Mouse (Mus musculus): ENCODE measurements around the gene Hipk1. TPM values are rescaled to one million over a fixed set of nuclear protein-coding genes. Genes with fewer than 3 reads are reported as not detected.

Gene Hipk1
- polyA plus RNA-seq, 1 experiment from 2014 or later = 16.3 TPM

GRCm38 (mm10) chr3:103733799-103734695, 57.3 kb downstream of the Hipk1 start:
- Histone ChIP-seq H3K9ac (peak overlapping the region; percentile 26), H3K4me3 (replicated peaks; ENCODE audit: low read length) (no peak overlapping the region), H3K4me2 (replicated peaks) (peak overlapping the region; percentile 31), H3K27ac (peak overlapping the region; percentile 11), H3K4me1 (replicated peaks; ENCODE audit: control insufficient read depth, insufficient read depth, low read length) (peaks cover 46% of the 10 kb centered on the region), H3K36me3 (replicated peaks; ENCODE audit: control insufficient read depth, insufficient read depth) (no peaks in the 10 kb centered on the region), H3K27me3 (ENCODE audit: control insufficient read depth, insufficient read depth, low read length) (no peaks in the 10 kb centered on the region), H3K9me3 (ENCODE audit: control insufficient read depth, low read length) (no peaks in the 10 kb centered on the region)
- 4% methylated on average over 19 of the region's 19 CpGs for WGBS
- peak; percentile 75 for ATAC-seq (ENCODE audit: low FRiP score)
- DNase-seq (ENCODE audit: low spot score) = peak; percentile 67

GRCm38 (mm10) chr3:103733176-103733575, 58.2 kb downstream of the Hipk1 start:
- no peak overlapping the region for H3K4me2 ChIP-seq (replicated peaks)
- H3K36me3 ChIP-seq (replicated peaks; ENCODE audit: control insufficient read depth, insufficient read depth) = no peaks in the 10 kb centered on the region
- ATAC-seq (ENCODE audit: low FRiP score) = no peak
- no peak overlapping the region for H3K4me3 ChIP-seq (replicated peaks; ENCODE audit: low read length)
- DNase-seq (ENCODE audit: low spot score) = no peak
- no peaks in the 10 kb centered on the region for H3K27me3 ChIP-seq (ENCODE audit: control insufficient read depth, insufficient read depth, low read length)
- no peaks in the 10 kb centered on the region for H3K9me3 ChIP-seq (ENCODE audit: control insufficient read depth, low read length)
- no peak overlapping the region for H3K27ac ChIP-seq
- WGBS = 15% methylated on average over 2 of the region's 2 CpGs
- H3K4me1 ChIP-seq (replicated peaks; ENCODE audit: control insufficient read depth, insufficient read depth, low read length) = peaks cover 46% of the 10 kb centered on the region
- no peak overlapping the region for H3K9ac ChIP-seq

- no peak for ATAC-seq (ENCODE audit: low FRiP score)
- Histone ChIP-seq H3K9ac (no peak overlapping the region), H3K4me1 (replicated peaks; ENCODE audit: control insufficient read depth, insufficient read depth, low read length) (peaks cover 43% of the 10 kb centered on the region), H3K27ac (no peak overlapping the region), H3K36me3 (replicated peaks; ENCODE audit: control insufficient read depth, insufficient read depth) (no peaks in the 10 kb centered on the region), H3K4me2 (replicated peaks) (no peak overlapping the region), H3K9me3 (ENCODE audit: control insufficient read depth, low read length) (no peaks in the 10 kb centered on the region), H3K4me3 (replicated peaks; ENCODE audit: low read length) (no peak overlapping the region), H3K27me3 (ENCODE audit: control insufficient read depth, insufficient read depth, low read length) (no peaks in the 10 kb centered on the region)
- no peak for DNase-seq (ENCODE audit: low spot score)
- 80% methylated on average over 3 of the region's 3 CpGs for WGBS
These were observed 59.2 kb downstream of the Hipk1 start for GRCm38 (mm10) chr3:103732116-103732515.

- no peaks in the 10 kb centered on the region for H3K27me3 ChIP-seq (ENCODE audit: control insufficient read depth, insufficient read depth, low read length)
- 94% methylated on average over 9 of the region's 9 CpGs for WGBS
- H3K4me2 ChIP-seq (replicated peaks) = no peak overlapping the region
- H3K9ac ChIP-seq = no peak overlapping the region
- no peak overlapping the region for H3K27ac ChIP-seq
- H3K36me3 ChIP-seq (replicated peaks; ENCODE audit: control insufficient read depth, insufficient read depth) = no peaks in the 10 kb centered on the region
- no peaks in the 10 kb centered on the region for H3K9me3 ChIP-seq (ENCODE audit: control insufficient read depth, low read length)
- ATAC-seq (ENCODE audit: low FRiP score) = no peak
- peaks cover 29% of the 10 kb centered on the region for H3K4me1 ChIP-seq (replicated peaks; ENCODE audit: control insufficient read depth, insufficient read depth, low read length)
- no peak for DNase-seq (ENCODE audit: low spot score)
- no peak overlapping the region for H3K4me3 ChIP-seq (replicated peaks; ENCODE audit: low read length)
These were observed 61.5 kb downstream of the Hipk1 start for GRCm38 (mm10) chr3:103729850-103730249.

- Histone ChIP-seq H3K4me2 (replicated peaks) (no peak overlapping the region), H3K27me3 (ENCODE audit: control insufficient read depth, insufficient read depth, low read length) (no peaks in the 10 kb centered on the region), H3K36me3 (replicated peaks; ENCODE audit: control insufficient read depth, insufficient read depth) (no peaks in the 10 kb centered on the region), H3K27ac (no peak overlapping the region), H3K9me3 (ENCODE audit: control insufficient read depth, low read length) (no peaks in the 10 kb centered on the region), H3K9ac (no peak overlapping the region), H3K4me1 (replicated peaks; ENCODE audit: control insufficient read depth, insufficient read depth, low read length) (peaks cover 10% of the 10 kb centered on the region), H3K4me3 (replicated peaks; ENCODE audit: low read length) (no peak overlapping the region)
- 47% methylated on average over 2 of the region's 2 CpGs for WGBS
- DNase-seq (ENCODE audit: low spot score) = no peak
- no peak for ATAC-seq (ENCODE audit: low FRiP score)
These were observed 63.5 kb downstream of the Hipk1 start for GRCm38 (mm10) chr3:103727813-103728326.

- no peaks in the 10 kb centered on the region for H3K36me3 ChIP-seq (replicated peaks; ENCODE audit: control insufficient read depth, insufficient read depth)
- no peaks in the 10 kb centered on the region for H3K27me3 ChIP-seq (ENCODE audit: control insufficient read depth, insufficient read depth, low read length)
- ATAC-seq (ENCODE audit: low FRiP score) (no peak), DNase-seq (ENCODE audit: low spot score) (no peak)
- no peak overlapping the region for H3K4me2 ChIP-seq (replicated peaks)
- 42% methylated on average over 3 of the region's 3 CpGs for WGBS
- no peak overlapping the region for H3K27ac ChIP-seq
- no peak overlapping the region for H3K4me3 ChIP-seq (replicated peaks; ENCODE audit: low read length)
- no peak overlapping the region for H3K9ac ChIP-seq
- H3K9me3 ChIP-seq (ENCODE audit: control insufficient read depth, low read length) = no peaks in the 10 kb centered on the region
- peaks cover 8% of the 10 kb centered on the region; the same call in 1 of the 2 replicates for H3K4me1 ChIP-seq (replicated peaks; ENCODE audit: control insufficient read depth, insufficient read depth, low read length)
These were observed 64.7 kb downstream of the Hipk1 start for GRCm38 (mm10) chr3:103726642-103727041.

- DNase-seq (ENCODE audit: low spot score) (no peak), ATAC-seq (ENCODE audit: low FRiP score) (no peak)
- H3K9me3 ChIP-seq (ENCODE audit: control insufficient read depth, low read length) = no peaks in the 10 kb centered on the region
- no peak overlapping the region for H3K4me3 ChIP-seq (replicated peaks; ENCODE audit: low read length)
- no peaks in the 10 kb centered on the region for H3K36me3 ChIP-seq (replicated peaks; ENCODE audit: control insufficient read depth, insufficient read depth)
- no peak overlapping the region for H3K4me2 ChIP-seq (replicated peaks)
- no peak overlapping the region for H3K9ac ChIP-seq
- H3K27me3 ChIP-seq (ENCODE audit: control insufficient read depth, insufficient read depth, low read length) = no peaks in the 10 kb centered on the region
- no peak overlapping the region for H3K27ac ChIP-seq
- WGBS = 53% methylated on average over 3 of the region's 3 CpGs
- H3K4me1 ChIP-seq (replicated peaks; ENCODE audit: control insufficient read depth, insufficient read depth, low read length) = peaks cover 10% of the 10 kb centered on the region; the same call in 1 of the 2 replicates
These were observed 67.2 kb downstream of the Hipk1 start for GRCm38 (mm10) chr3:103724137-103724536.

- Histone ChIP-seq H3K9ac (no peak overlapping the region), H3K9me3 (ENCODE audit: control insufficient read depth, low read length) (no peaks in the 10 kb centered on the region), H3K27ac (no peak overlapping the region), H3K36me3 (replicated peaks; ENCODE audit: control insufficient read depth, insufficient read depth) (no peaks in the 10 kb centered on the region), H3K27me3 (ENCODE audit: control insufficient read depth, insufficient read depth, low read length) (no peaks in the 10 kb centered on the region), H3K4me1 (replicated peaks; ENCODE audit: control insufficient read depth, insufficient read depth, low read length) (peaks cover 21% of the 10 kb centered on the region), H3K4me3 (replicated peaks; ENCODE audit: low read length) (no peak overlapping the region), H3K4me2 (replicated peaks) (no peak overlapping the region)
- DNase-seq (ENCODE audit: low spot score) (no peak), ATAC-seq (ENCODE audit: low FRiP score) (no peak)
- 90% methylated on average over 4 of the region's 4 CpGs for WGBS
These were observed 72.6 kb downstream of the Hipk1 start for GRCm38 (mm10) chr3:103718728-103719127.

GRCm38 (mm10) chr3:103716774-103717760, 74.3 kb downstream of the Hipk1 start:
- Histone ChIP-seq H3K9me3 (ENCODE audit: control insufficient read depth, low read length) (no peaks in the 10 kb centered on the region), H3K27me3 (ENCODE audit: control insufficient read depth, insufficient read depth, low read length) (no peaks in the 10 kb centered on the region), H3K36me3 (replicated peaks; ENCODE audit: control insufficient read depth, insufficient read depth) (no peaks in the 10 kb centered on the region), H3K27ac (peak overlapping the region; percentile 14), H3K4me3 (replicated peaks; ENCODE audit: low read length) (no peak overlapping the region), H3K4me2 (replicated peaks) (no peak overlapping the region), H3K4me1 (replicated peaks; ENCODE audit: control insufficient read depth, insufficient read depth, low read length) (peaks cover 21% of the 10 kb centered on the region), H3K9ac (no peak overlapping the region)
- WGBS = 28% methylated on average over 15 of the region's 15 CpGs
- ATAC-seq (ENCODE audit: low FRiP score) (peak; percentile 43; the same call in 1 of the 2 replicates), DNase-seq (ENCODE audit: low spot score) (no peak)
